Mouse (Mus musculus) intestine, postnatal 0 days (tissue): ENCODE data around the gene Shisa8. TPM values are rescaled to one million over a fixed set of nuclear protein-coding genes. Genes with fewer than 3 reads are reported as not detected.
A peak's percentile ranks its signal among the peaks of the same experiment; 100 is the strongest.

Experiments
- ATAC-seq: fragments of 200-750 bp; cut with Nextera tagmentation; 2 replicates; pipeline ENCODE4 v1.8.0; 2017; ENCODE audit warnings: mild to moderate bottlenecking, moderate TSS enrichment, moderate library complexity
- H3K27ac ChIP-seq: fragments of 300-500 bp; sonication (generic); 2 replicates; pipeline ENCODE4 v1.5.1; 2014; ENCODE audit warnings: mild to moderate bottlenecking, low read depth, low read length, moderate library complexity
- H3K27me3 ChIP-seq: fragments of 300-500 bp; sonication (generic); replicated peaks from 2 replicates; pipeline ENCODE4 v1.6.1; 2014; ENCODE audit warnings: low read length, mixed read lengths; ENCODE audit not compliant: control insufficient read depth, insufficient read depth
- H3K36me3 ChIP-seq: fragments of 300-500 bp; sonication (generic); 2 replicates; pipeline ENCODE4 v1.6.1; 2014; ENCODE audit warnings: mild to moderate bottlenecking, moderate library complexity; ENCODE audit not compliant: control insufficient read depth, insufficient read depth
- H3K4me1 ChIP-seq: fragments of 300-500 bp; sonication (generic); replicated peaks from 2 replicates; pipeline ENCODE4 v1.6.1; 2014; ENCODE audit warnings: antibody characterized with exemption, low read length, mixed read lengths; ENCODE audit not compliant: control insufficient read depth, insufficient read depth
- H3K4me2 ChIP-seq: fragments of 300-500 bp; sonication (generic); replicated peaks from 2 replicates; pipeline ENCODE4 v1.6.1; 2014; ENCODE audit warnings: low read depth, mild to moderate bottlenecking, moderate library complexity
- H3K4me3 ChIP-seq: fragments of 300-500 bp; sonication (generic); 2 replicates; pipeline ENCODE4 v1.5.1; 2014; ENCODE audit warnings: low read depth, low read length
- H3K9ac ChIP-seq: fragments of 300-500 bp; sonication (generic); 2 replicates; pipeline ENCODE4 v1.6.1; 2014; ENCODE audit warnings: mild to moderate bottlenecking, low read depth, low read length
- H3K9me3 ChIP-seq: fragments of 300-500 bp; sonication (generic); 2 replicates; pipeline ENCODE4 v1.6.1; 2016; ENCODE audit warnings: mixed run types; ENCODE audit not compliant: control insufficient read depth
- CTCF ChIP-seq: sonication (generic); IDR thresholded peaks from 2 replicates; pipeline ENCODE4 v1.5.1; 2016; ENCODE audit warnings: low read depth, mild to moderate bottlenecking, control low read depth, antibody characterized with exemption, moderate library complexity
- WGBS: fragments of 180-500 bp; shearing (Covaris S2); extraction: QIAGEN DNeasy Blood & Tissue Kit; methylation state at CpG from one replicate; pipeline ENCODE4 v1.1.7; 2014; 5-methylcytosine and 5-hydroxymethylcytosine counted together
- polyA plus RNA-seq: library from polyadenylated mRNA; unstranded; fragments of >200 nt; fragmentation: Nextera tagmentation; extraction: Ambion mirVana; gene quantifications from 2 replicates; pipeline ENCODE4 v1.2.1, GENCODE M21; 2015

Shisa8 gene
- polyA plus RNA-seq, 1 experiment from 2014 or later: not detected

DNA sequence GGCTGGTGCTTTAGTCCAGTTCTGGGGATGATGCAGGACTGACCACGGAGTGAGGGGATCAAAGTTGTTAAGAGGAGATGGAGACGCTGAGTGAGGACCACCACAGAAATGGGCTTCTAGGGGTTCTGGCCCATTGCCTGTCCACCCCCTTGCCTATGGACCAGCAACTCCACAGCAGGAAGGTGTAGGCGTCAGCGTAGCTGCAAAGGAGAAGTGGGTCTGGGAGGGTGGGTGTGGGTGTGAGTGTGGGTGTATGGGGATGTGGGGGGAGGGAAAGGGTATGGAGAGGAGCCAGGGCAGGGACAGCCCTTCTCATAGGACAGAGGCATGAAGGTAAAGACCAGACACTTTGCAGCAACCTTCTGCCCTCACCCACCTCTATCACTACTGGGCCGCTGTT, 13.2 kb upstream of the Shisa8 start:
- no peak overlapping the region for H3K27ac ChIP-seq
- no peaks in the 10 kb centered on the region for H3K36me3 ChIP-seq
- H3K27me3 ChIP-seq: peaks cover 29% of the 10 kb centered on the region; the same call in 1 of the 2 replicates
- WGBS: 91% methylated on average over 5 of the region's 5 CpGs
- H3K9ac ChIP-seq: no peak overlapping the region
- no peaks in the 10 kb centered on the region for H3K4me1 ChIP-seq
- no peaks in the 10 kb centered on the region for H3K9me3 ChIP-seq
- no peak for TF ChIP-seq CTCF
- H3K4me3 ChIP-seq: no peak overlapping the region
- no peak for ATAC-seq
- H3K4me2 ChIP-seq: no peak overlapping the region

GRCm38 (mm10) chr15:82224602-82225215, 12.1 kb upstream of the Shisa8 start:
- no peak for TF ChIP-seq CTCF
- H3K4me3 ChIP-seq: peak overlapping the region; percentile 29

GRCm38 (mm10) chr15:82223657-82224601, 11.3 kb upstream of the Shisa8 start, which contains the start of gene Tnfrsf13c:
Tnfrsf13c (minus strand) TSS chr15:82224369.
- Histone ChIP-seq H3K4me2 (peak within 1 kb of the TSS; percentile 59), H3K9me3 (no peaks in the 10 kb centered on the region), H3K9ac (no peak within 1 kb of the TSS), H3K4me1 (no peaks in the 10 kb centered on the region), H3K27ac (no peak within 1 kb of the TSS), H3K27me3 (peaks cover 29% of the 10 kb centered on the region; the same call in 1 of the 2 replicates), H3K36me3 (no peaks in the 10 kb centered on the region), H3K4me3 (peak within 1 kb of the TSS; percentile 29)
- no peak for TF ChIP-seq CTCF
- WGBS: 2% methylated on average over 43 of the region's 44 CpGs
- no peak for ATAC-seq

More at GRCm38 (mm10) chr15:82224602-82225215, 12.1 kb upstream of the Shisa8 start:
- Histone ChIP-seq H3K36me3 (no peaks in the 10 kb centered on the region), H3K27me3 (peaks cover 29% of the 10 kb centered on the region; the same call in 1 of the 2 replicates), H3K9ac (no peak overlapping the region), H3K27ac (no peak overlapping the region), H3K4me2 (peak overlapping the region; percentile 59; the same call in 1 of the 2 replicates), H3K9me3 (no peaks in the 10 kb centered on the region), H3K4me1 (no peaks in the 10 kb centered on the region)
- no peak for ATAC-seq
- WGBS: 35% methylated on average over 7 of the region's 7 CpGs

DNA sequence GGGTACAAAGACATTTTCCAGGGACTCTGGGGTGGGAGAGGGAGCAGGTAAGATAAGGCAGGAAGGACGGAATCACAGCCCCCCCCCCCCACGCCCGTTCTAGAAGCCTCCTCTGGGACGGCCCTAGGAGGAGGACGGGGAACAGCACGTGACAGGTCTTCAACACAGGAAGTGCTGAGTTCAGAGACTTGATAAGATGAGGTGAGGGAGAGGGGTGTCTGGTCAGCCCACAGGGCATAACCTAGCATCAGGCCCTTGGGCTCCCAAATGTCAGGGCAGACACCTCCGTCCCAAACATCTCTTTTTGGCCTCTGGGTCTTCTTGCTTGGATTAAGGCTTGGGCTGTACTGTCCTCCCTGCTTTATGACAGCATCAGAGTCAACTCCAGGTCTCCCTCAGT, 10.6 kb upstream of the Shisa8 start:
- ATAC-seq: no peak
- 41% methylated on average over 7 of the region's 7 CpGs for WGBS
- H3K27me3 ChIP-seq: peaks cover 33% of the 10 kb centered on the region; the same call in 1 of the 2 replicates
- H3K4me3 ChIP-seq: no peak overlapping the region
- H3K4me1 ChIP-seq: no peaks in the 10 kb centered on the region
- no peak overlapping the region for H3K27ac ChIP-seq
- H3K4me2 ChIP-seq: no peak overlapping the region
- TF ChIP-seq CTCF: no peak
- H3K36me3 ChIP-seq: no peaks in the 10 kb centered on the region
- H3K9ac ChIP-seq: no peak overlapping the region
- no peaks in the 10 kb centered on the region for H3K9me3 ChIP-seq

- no peak overlapping the region for H3K9ac ChIP-seq
- H3K4me2 ChIP-seq: no peak overlapping the region
- WGBS: 76% methylated on average over 14 of the region's 14 CpGs
- no peaks in the 10 kb centered on the region for H3K36me3 ChIP-seq
- no peaks in the 10 kb centered on the region for H3K9me3 ChIP-seq
- H3K4me3 ChIP-seq: no peak overlapping the region
- no peak for TF ChIP-seq CTCF
- ATAC-seq: no peak
- no peak overlapping the region for H3K27ac ChIP-seq
- peaks cover 43% of the 10 kb centered on the region for H3K27me3 ChIP-seq
- H3K4me1 ChIP-seq: no peaks in the 10 kb centered on the region
Measured at GRCm38 (mm10) chr15:82221104-82221860, 8.7 kb upstream of the Shisa8 start.
